Mouse (Mus musculus) brown adipose tissue, adult 24 weeks (tissue): ENCODE measurements around the gene Rergl. TPM values are rescaled to one million over a fixed set of nuclear protein-coding genes. Genes with fewer than 3 reads are reported as not detected.

Experiments
- H3K27ac ChIP-seq: fragments of 200-500 bp; replicated peaks from 2 replicates; pipeline ENCODE4 v1.5.1; 2012; ENCODE audit warnings: low read depth, mild to moderate bottlenecking, low read length
- H3K4me1 ChIP-seq: fragments of 200-500 bp; 2 replicates; pipeline ENCODE4 v1.6.1; 2012; ENCODE audit warnings: low read length, mixed read lengths; ENCODE audit not compliant: control insufficient read depth, insufficient read depth, insufficient read length
- H3K4me3 ChIP-seq: fragments of 200-500 bp; 2 replicates; pipeline ENCODE4 v1.5.1; 2012; ENCODE audit warnings: low read depth, mild to moderate bottlenecking, low read length, moderate library complexity; ENCODE audit not compliant: insufficient read depth
- polyA plus RNA-seq: library from polyadenylated mRNA; stranded (reverse); fragments of >200 nt; gene quantifications from 2 replicates; pipeline ENCODE4 v1.2.4, GENCODE M21; 2012; ENCODE audit not compliant: missing spikeins, insufficient read depth, insufficient read length

Gene Rergl
- polyA plus RNA-seq = not detected in 2 replicates

GRCm38 (mm10) chr6:139501876-139502275 lies at the start of gene Rergl:
Gene Rergl (minus strand): TSS chr6:139501976.
- no peak within 1 kb of the TSS for H3K4me3 ChIP-seq
- H3K27ac ChIP-seq = no peak within 1 kb of the TSS
- no peaks in the 10 kb centered on the region for H3K4me1 ChIP-seq

- H3K4me3 ChIP-seq = no peak overlapping the region
- H3K4me1 ChIP-seq = no peaks in the 10 kb centered on the region
- no peak overlapping the region for H3K27ac ChIP-seq
Measured at GRCm38 (mm10) chr6:139538469-139538868, 36.7 kb upstream of the Rergl start.

GRCm38 (mm10) chr6:139525406-139525805 lies 23.6 kb upstream of the Rergl start:
- H3K4me3 ChIP-seq = no peak overlapping the region
- no peak overlapping the region for H3K27ac ChIP-seq
- no peaks in the 10 kb centered on the region for H3K4me1 ChIP-seq

GRCm38 (mm10) chr6:139524288-139524687 lies 22.5 kb upstream of the Rergl start:
- Histone ChIP-seq H3K27ac (no peak overlapping the region), H3K4me3 (no peak overlapping the region), H3K4me1 (no peaks in the 10 kb centered on the region)

- H3K27ac ChIP-seq = no peak overlapping the region
Measured at GRCm38 (mm10) chr6:139514938-139515510, 13.2 kb upstream of the Rergl start.

GRCm38 (mm10) chr6:139479730-139480129 lies 22.0 kb downstream of the Rergl start:
- H3K27ac ChIP-seq = no peak overlapping the region
- no peak overlapping the region for H3K4me3 ChIP-seq
- no peaks in the 10 kb centered on the region for H3K4me1 ChIP-seq

More at GRCm38 (mm10) chr6:139514938-139515510, 13.2 kb upstream of the Rergl start:
- H3K4me3 ChIP-seq = no peak overlapping the region
- H3K4me1 ChIP-seq = no peaks in the 10 kb centered on the region

- H3K4me3 ChIP-seq = no peak overlapping the region
Measured at GRCm38 (mm10) chr6:139464980-139465379, 36.8 kb downstream of the Rergl start.

GRCm38 (mm10) chr6:139464292-139464691 lies 37.5 kb downstream of the Rergl start:
- Histone ChIP-seq H3K27ac (no peak overlapping the region), H3K4me3 (no peak overlapping the region), H3K4me1 (no peaks in the 10 kb centered on the region)

More at GRCm38 (mm10) chr6:139464980-139465379, 36.8 kb downstream of the Rergl start:
- Histone ChIP-seq H3K27ac (no peak overlapping the region), H3K4me1 (no peaks in the 10 kb centered on the region)

- no peak overlapping the region for H3K4me3 ChIP-seq
Measured at GRCm38 (mm10) chr6:139461094-139461493, 40.7 kb downstream of the Rergl start.

GRCm38 (mm10) chr6:139460470-139460869 lies 41.3 kb downstream of the Rergl start:
- H3K4me3 ChIP-seq = no peak overlapping the region
- H3K27ac ChIP-seq = no peak overlapping the region
- no peaks in the 10 kb centered on the region for H3K4me1 ChIP-seq

More at GRCm38 (mm10) chr6:139461094-139461493, 40.7 kb downstream of the Rergl start:
- no peak overlapping the region for H3K27ac ChIP-seq
- H3K4me1 ChIP-seq = no peaks in the 10 kb centered on the region

- Histone ChIP-seq H3K4me1 (no peaks in the 10 kb centered on the region), H3K27ac (no peak overlapping the region), H3K4me3 (no peak overlapping the region)
Measured at GRCm38 (mm10) chr6:139443999-139444398, 57.8 kb downstream of the Rergl start.

Other genes with a start within 250 kb of the Rergl start
- not detected in 2 replicates for gene Pik3c2g, start 85.2 kb upstream of the Rergl start, polyA plus RNA-seq